Mouse (Mus musculus) embryonic facial prominence, embryonic 14.5 days (tissue): Measurements from ENCODE around the gene Sacm1l. TPM values are rescaled to one million over a fixed set of nuclear protein-coding genes. Genes with fewer than 3 reads are reported as not detected.

Source experiments
- polyA plus RNA-seq: library from polyadenylated mRNA; unstranded; fragments of >200 nt; fragmentation: Nextera tagmentation; extraction: Ambion mirVana; gene quantifications from 2 replicates; pipeline ENCODE4 v1.2.1, GENCODE M21; 2014

The Sacm1l gene
- polyA plus RNA-seq, 1 experiment from 2014 or later, result 53.3 TPM

Other genes with a start within 250 kb of the Sacm1l start
- gene Lars2, start 162.8 kb upstream of the Sacm1l start, polyA plus RNA-seq, result 1,681 and 1,840 TPM in 2 replicates
- 54.0 and 56.5 TPM in 2 replicates for gene Limd1, start 51.1 kb upstream of the Sacm1l start, polyA plus RNA-seq
- 0.10 and 0.17 TPM in 2 replicates for gene Slc6a20b, start 102.8 kb downstream of the Sacm1l start, polyA plus RNA-seq
- gene Ccr9, start 148.7 kb downstream of the Sacm1l start, polyA plus RNA-seq, result 0.12 and 0.24 TPM in 2 replicates
- 0.99 and 1.5 TPM in 2 replicates for gene Slc6a20a, start 149.1 kb downstream of the Sacm1l start, polyA plus RNA-seq
- 68.4 and 72.1 TPM in 2 replicates for gene Lztfl1, start 187.9 kb downstream of the Sacm1l start, polyA plus RNA-seq